Mouse (Mus musculus) forebrain, embryonic 14.5 days (tissue): ENCODE measurements around the gene Rcan1. TPM values are rescaled to one million over a fixed set of nuclear protein-coding genes. Genes with fewer than 3 reads are reported as not detected.

ENCODE experiments used
- ATAC-seq: fragments of 200-750 bp; cut with Nextera tagmentation; 2 replicates; pipeline ENCODE4 v1.8.0; 2017; ENCODE audit warnings: mild to moderate bottlenecking, moderate library complexity
- DNase-seq: peaks from one replicate; pipeline ENCODE4 v3.0.0-alpha.2; 2015; ENCODE audit warnings: low spot score
- H3K27ac ChIP-seq: fragments of 300-500 bp; sonication (generic); 2 replicates; pipeline ENCODE4 v1.5.1; 2014; ENCODE audit warnings: low read depth, mild to moderate bottlenecking, control low read depth, low read length, moderate library complexity
- H3K27me3 ChIP-seq: fragments of 300-500 bp; sonication (generic); replicated peaks from 2 replicates; pipeline ENCODE4 v1.6.1; 2014; ENCODE audit warnings: low read length, control low read depth, mixed read lengths; ENCODE audit not compliant: control insufficient read depth, insufficient read depth
- H3K36me3 ChIP-seq: fragments of 300-500 bp; sonication (generic); 2 replicates; pipeline ENCODE4 v1.6.1; 2014; ENCODE audit warnings: low read length, control low read depth; ENCODE audit not compliant: control insufficient read depth, insufficient read depth
- H3K4me1 ChIP-seq: fragments of 300-500 bp; sonication (generic); 2 replicates; pipeline ENCODE4 v1.6.1; 2014; ENCODE audit warnings: antibody characterized with exemption, low read length, control low read depth; ENCODE audit not compliant: control insufficient read depth, insufficient read depth
- H3K4me2 ChIP-seq: fragments of 300-500 bp; sonication (generic); 2 replicates; pipeline ENCODE4 v1.6.1; 2014; ENCODE audit warnings: mild to moderate bottlenecking, control low read depth, low read length
- H3K4me3 ChIP-seq: fragments of 300-500 bp; sonication (generic); 2 replicates; pipeline ENCODE4 v1.5.1; 2014; ENCODE audit warnings: low read depth, low read length, control low read depth
- H3K9ac ChIP-seq: fragments of 300-500 bp; sonication (generic); 2 replicates; pipeline ENCODE4 v1.6.1; 2014; ENCODE audit warnings: mild to moderate bottlenecking, low read length, control low read depth, moderate library complexity
- H3K9me3 ChIP-seq: fragments of 300-500 bp; sonication (generic); replicated peaks from 2 replicates; pipeline ENCODE4 v1.6.1; 2016; ENCODE audit warnings: low read length, control low read depth, mixed read lengths; ENCODE audit not compliant: control insufficient read depth
- WGBS: fragments of 180-500 bp; shearing (Covaris S2); extraction: QIAGEN DNeasy Blood & Tissue Kit; methylation state at CpG from one replicate; pipeline ENCODE4 v1.1.7; 2014; 5-methylcytosine and 5-hydroxymethylcytosine counted together
- polyA plus RNA-seq: library from polyadenylated mRNA; unstranded; fragments of >200 nt; fragmentation: Nextera tagmentation; extraction: Ambion mirVana; gene quantifications from 2 replicates; pipeline ENCODE4 v1.2.1, GENCODE M21; 2014

Gene Rcan1
- polyA plus RNA-seq, 1 experiment from 2014 or later, result 46.3 TPM

DNA sequence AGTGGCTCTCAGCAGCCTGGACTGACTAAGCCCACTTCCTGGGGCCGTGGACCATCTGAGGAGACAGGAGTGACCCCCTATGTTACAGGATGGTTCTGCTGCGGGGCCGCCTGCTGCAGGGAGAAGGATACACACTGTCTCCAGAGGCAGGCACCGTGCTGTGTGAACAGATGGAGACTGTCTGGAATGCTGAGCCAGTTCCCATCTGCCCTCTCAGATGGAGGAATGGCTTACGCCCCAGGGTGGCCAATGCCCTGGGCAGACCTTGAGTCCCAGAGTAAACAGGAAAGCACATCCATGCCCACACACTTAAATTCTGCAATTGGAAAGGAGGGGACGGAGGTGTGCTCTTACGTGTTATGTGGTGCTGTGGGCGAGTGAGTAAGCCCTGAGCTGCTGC, 20.3 kb downstream of the Rcan1 start:
- 78% methylated on average over 8 of the region's 8 CpGs for WGBS
- Histone ChIP-seq H3K9ac (no peak overlapping the region), H3K9me3 (no peaks in the 10 kb centered on the region), H3K4me2 (no peak overlapping the region), H3K27me3 (no peaks in the 10 kb centered on the region), H3K27ac (no peak overlapping the region), H3K4me3 (no peak overlapping the region), H3K36me3 (no peaks in the 10 kb centered on the region), H3K4me1 (no peaks in the 10 kb centered on the region; the same call in 1 of the 2 replicates)
- no peak for ATAC-seq
- no peak for DNase-seq

DNA sequence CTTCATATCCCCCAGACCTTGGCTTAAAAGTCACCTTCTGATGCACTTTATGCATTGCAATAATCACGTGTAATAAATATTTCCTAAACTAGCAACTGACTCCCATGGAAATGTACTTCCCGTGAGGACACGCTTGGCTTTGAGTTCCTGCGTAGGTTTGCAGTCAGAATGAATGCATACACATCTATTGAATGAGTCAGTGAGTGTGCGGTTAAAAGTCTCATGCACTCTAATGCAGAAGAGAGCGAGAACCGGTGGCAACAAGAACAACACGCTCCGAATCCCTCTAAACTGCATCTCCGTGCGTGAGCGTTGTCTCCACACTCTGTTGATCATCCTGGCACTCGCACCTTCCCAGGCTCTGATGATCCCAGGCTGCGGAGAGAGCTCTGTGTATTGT, 21.6 kb downstream of the Rcan1 start:
- Histone ChIP-seq H3K4me3 (no peak overlapping the region), H3K27ac (no peak overlapping the region), H3K9me3 (no peaks in the 10 kb centered on the region), H3K4me2 (no peak overlapping the region), H3K4me1 (no peaks in the 10 kb centered on the region; the same call in 1 of the 2 replicates), H3K36me3 (0 out of 2 replicates have a peak, but pooled peaks cover 3% of the 10 kb centered on the region), H3K9ac (no peak overlapping the region), H3K27me3 (no peaks in the 10 kb centered on the region)
- ATAC-seq, result no peak
- 94% methylated on average over 14 of the region's 14 CpGs for WGBS
- no peak for DNase-seq

DNA sequence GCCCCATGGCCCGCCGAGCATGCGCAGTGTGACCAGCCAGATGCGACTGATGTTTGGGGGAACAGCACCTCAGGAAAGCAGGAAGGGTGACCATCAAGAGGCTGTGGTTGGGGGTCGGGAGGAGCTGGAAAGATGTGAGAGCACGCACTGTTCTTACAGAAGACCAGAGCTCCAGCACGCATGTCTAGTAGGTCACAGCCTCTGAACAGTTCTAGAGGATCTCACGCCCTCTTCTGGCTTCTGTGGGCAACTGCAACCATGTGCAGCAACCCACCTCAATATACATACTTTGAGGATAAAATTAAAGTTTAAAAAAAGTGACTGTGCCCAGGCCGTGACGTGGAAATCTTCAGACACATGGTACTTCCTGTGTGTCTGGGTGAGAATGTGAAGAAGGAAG, 25.3 kb downstream of the Rcan1 start:
- 62% methylated on average over 10 of the region's 10 CpGs for WGBS
- no peak overlapping the region for H3K4me3 ChIP-seq
- no peaks in the 10 kb centered on the region; the same call in 1 of the 2 replicates for H3K4me1 ChIP-seq
- no peak overlapping the region for H3K9ac ChIP-seq
- no peaks in the 10 kb centered on the region for H3K9me3 ChIP-seq
- ATAC-seq, result no peak
- H3K4me2 ChIP-seq, result no peak overlapping the region
- DNase-seq, result peak; percentile 50
- 0 out of 2 replicates have a peak, but pooled peaks cover 3% of the 10 kb centered on the region for H3K36me3 ChIP-seq
- H3K27ac ChIP-seq, result no peak overlapping the region
- no peaks in the 10 kb centered on the region for H3K27me3 ChIP-seq

DNA sequence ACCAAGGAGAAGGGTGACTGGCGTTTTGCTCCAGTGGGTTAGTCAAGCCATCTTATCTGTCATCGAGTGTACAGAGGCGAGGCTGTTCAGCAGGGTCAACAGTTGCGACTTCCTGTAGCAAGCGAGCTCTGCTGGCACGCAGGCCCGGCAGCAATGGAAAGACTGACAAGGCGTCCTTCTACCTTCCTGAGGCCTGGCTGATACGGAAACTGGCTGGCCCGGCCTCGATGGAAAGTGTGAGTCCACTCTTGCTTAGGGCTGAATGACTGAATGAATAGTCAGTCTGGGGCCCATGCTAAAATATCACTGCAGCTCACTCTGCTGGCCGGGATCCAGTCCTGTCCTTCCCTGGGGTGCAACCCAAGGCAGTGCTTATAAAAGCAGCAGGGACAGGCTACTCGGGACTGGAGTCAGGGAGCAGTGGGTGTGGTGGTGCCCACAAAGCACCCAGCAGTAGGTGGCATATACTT, 27.0 kb downstream of the Rcan1 start:
- Histone ChIP-seq H3K4me3 (no peak overlapping the region), H3K9me3 (no peaks in the 10 kb centered on the region), H3K36me3 (0 out of 2 replicates have a peak, but pooled peaks cover 3% of the 10 kb centered on the region), H3K4me1 (no peaks in the 10 kb centered on the region), H3K27me3 (no peaks in the 10 kb centered on the region), H3K27ac (no peak overlapping the region), H3K4me2 (no peak overlapping the region), H3K9ac (no peak overlapping the region)
- ATAC-seq (no peak), DNase-seq (no peak)
- WGBS, result 85% methylated on average over 13 of the region's 13 CpGs

DNA sequence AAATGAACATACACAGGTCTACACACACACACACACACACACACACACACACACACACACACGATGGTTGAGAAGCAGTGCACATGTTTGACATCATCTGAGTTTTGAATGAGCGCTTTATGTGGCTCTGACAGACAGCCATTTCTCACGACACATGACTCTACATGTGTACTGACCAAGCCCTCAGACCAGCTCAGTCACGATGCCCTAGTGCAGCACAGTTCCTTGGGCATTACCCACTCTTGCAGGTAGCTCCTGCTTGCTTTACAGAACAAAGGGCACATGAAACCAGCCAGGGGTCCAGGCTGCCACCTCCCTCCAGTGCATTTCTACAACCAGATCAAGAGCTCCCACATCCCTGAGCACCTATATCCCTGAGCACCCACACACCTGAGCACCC, 27.7 kb downstream of the Rcan1 start:
- Histone ChIP-seq H3K36me3 (0 out of 2 replicates have a peak, but pooled peaks cover 3% of the 10 kb centered on the region), H3K9me3 (no peaks in the 10 kb centered on the region), H3K4me1 (no peaks in the 10 kb centered on the region), H3K4me3 (no peak overlapping the region), H3K4me2 (no peak overlapping the region), H3K27me3 (no peaks in the 10 kb centered on the region), H3K27ac (no peak overlapping the region), H3K9ac (no peak overlapping the region)
- no peak for DNase-seq
- ATAC-seq, result no peak
- 93% methylated on average over 4 of the region's 4 CpGs for WGBS

DNA sequence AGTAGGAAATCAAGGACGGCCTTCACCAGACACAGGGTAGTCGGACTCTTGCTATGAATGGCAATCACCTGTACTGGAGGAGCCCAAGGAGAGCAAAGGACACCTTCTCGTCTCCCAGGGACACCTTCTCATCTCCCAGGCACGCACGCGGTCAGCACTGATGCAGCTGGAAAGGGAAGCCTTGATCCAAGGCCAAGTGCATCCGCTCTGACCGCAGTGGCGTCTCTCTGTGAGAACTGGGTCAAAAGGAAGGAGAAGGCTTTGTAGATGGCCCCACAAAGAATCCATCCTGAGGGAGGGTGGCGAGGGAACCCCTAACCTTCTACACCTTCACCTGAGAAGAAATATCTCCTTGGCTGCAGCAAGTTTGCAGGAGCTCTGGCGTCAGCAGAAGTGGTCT, 28.5 kb downstream of the Rcan1 start:
- no peak for ATAC-seq
- WGBS, result 88% methylated on average over 11 of the region's 11 CpGs
- H3K27me3 ChIP-seq, result no peaks in the 10 kb centered on the region
- H3K4me2 ChIP-seq, result no peak overlapping the region
- H3K4me3 ChIP-seq, result no peak overlapping the region
- no peaks in the 10 kb centered on the region for H3K9me3 ChIP-seq
- 0 out of 2 replicates have a peak, but pooled peaks cover 3% of the 10 kb centered on the region for H3K36me3 ChIP-seq
- no peak overlapping the region for H3K9ac ChIP-seq
- DNase-seq, result no peak
- H3K27ac ChIP-seq, result no peak overlapping the region
- H3K4me1 ChIP-seq, result no peaks in the 10 kb centered on the region

DNA sequence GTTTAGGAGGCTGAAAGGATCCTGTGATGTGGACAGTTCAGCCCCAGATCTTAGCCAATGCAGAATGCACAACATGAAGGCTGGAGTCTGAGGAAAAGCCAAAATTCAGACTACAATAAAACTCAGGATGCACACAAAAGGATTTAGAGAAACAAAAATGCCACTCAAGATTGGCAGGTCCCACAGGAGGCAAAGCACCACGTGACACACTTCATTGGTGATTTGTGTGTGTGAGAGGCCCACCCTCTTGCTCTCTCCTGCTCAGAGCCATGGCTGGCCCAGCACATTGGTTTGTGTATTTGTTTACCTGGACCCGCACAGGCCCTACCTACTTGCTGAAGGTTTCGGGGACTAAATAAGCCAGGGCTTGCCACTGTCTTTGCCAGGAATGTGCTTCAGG, 29.5 kb downstream of the Rcan1 start:
- WGBS, result 67% methylated on average over 3 of the region's 3 CpGs
- Histone ChIP-seq H3K9ac (no peak overlapping the region), H3K27ac (no peak overlapping the region)

DNA sequence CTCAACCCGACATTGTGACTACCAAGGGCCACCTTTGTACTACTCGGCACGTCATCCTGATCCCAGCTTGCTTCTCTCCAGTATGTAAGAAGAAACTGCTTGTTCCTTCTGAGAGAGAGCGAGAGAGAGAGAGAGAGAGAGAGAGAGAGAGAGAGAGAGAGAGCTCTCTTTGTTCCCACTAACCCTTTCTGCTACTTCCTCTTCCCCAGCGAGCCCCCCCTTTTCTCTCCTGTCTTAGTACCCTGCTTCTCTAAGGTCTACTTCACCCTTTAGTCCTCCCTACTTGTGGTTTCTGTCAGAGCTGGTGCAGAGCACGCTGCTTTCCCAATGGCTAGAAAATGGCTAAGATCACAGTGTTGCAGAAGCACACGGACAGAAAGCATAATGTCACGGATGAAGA, 30.4 kb downstream of the Rcan1 start:
- WGBS, result 80% methylated on average over 8 of the region's 8 CpGs
- H3K9ac ChIP-seq, result no peak overlapping the region
- no peaks in the 10 kb centered on the region for H3K4me1 ChIP-seq
- no peak overlapping the region for H3K27ac ChIP-seq
- DNase-seq, result no peak
- 0 out of 2 replicates have a peak, but pooled peaks cover 3% of the 10 kb centered on the region for H3K36me3 ChIP-seq
- no peak overlapping the region for H3K4me3 ChIP-seq
- no peaks in the 10 kb centered on the region for H3K27me3 ChIP-seq
- no peak overlapping the region for H3K4me2 ChIP-seq
- H3K9me3 ChIP-seq, result no peaks in the 10 kb centered on the region
- ATAC-seq, result no peak

More for the DNA sequence above, 29.5 kb downstream of the Rcan1 start:
- 0 out of 2 replicates have a peak, but pooled peaks cover 3% of the 10 kb centered on the region for H3K36me3 ChIP-seq
- no peaks in the 10 kb centered on the region for H3K27me3 ChIP-seq
- DNase-seq (no peak), ATAC-seq (no peak)
- no peaks in the 10 kb centered on the region for H3K9me3 ChIP-seq
- H3K4me2 ChIP-seq, result no peak overlapping the region
- no peaks in the 10 kb centered on the region for H3K4me1 ChIP-seq
- H3K4me3 ChIP-seq, result no peak overlapping the region

DNA sequence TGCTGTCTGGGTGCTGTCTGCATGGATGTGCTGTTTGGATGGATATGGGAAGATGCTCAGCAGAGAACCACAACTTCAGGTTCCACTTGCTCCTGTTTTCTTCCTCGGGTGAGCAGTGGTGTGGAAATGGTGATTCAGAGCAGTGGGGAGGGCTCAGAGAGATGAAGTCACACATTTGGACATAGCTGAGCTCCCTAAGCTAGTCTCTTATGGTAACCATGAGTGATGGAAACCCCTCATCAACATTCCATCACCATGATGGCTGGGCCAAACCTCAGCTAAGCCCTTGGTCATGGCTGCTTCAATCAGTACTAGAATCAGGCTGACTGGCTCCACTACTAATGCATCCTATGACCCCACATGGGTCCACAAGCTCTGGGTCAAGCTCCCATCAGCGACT, 30.9 kb downstream of the Rcan1 start:
- Histone ChIP-seq H3K4me2 (no peak overlapping the region), H3K4me3 (no peak overlapping the region), H3K36me3 (0 out of 2 replicates have a peak, but pooled peaks cover under 1% of the 10 kb centered on the region), H3K4me1 (no peaks in the 10 kb centered on the region), H3K27me3 (no peaks in the 10 kb centered on the region), H3K9ac (no peak overlapping the region), H3K27ac (no peak overlapping the region), H3K9me3 (no peaks in the 10 kb centered on the region)
- ATAC-seq, result no peak
- 81% methylated on average over 2 of the region's 2 CpGs for WGBS
- DNase-seq, result no peak
